Mouse (Mus musculus) heart, adult 18-20 months (tissue): ENCODE measurements around the gene Fgf13. TPM values are rescaled to one million over a fixed set of nuclear protein-coding genes. Genes with fewer than 3 reads are reported as not detected.

Experiments
- DNase-seq, 2 experiments: peaks; one replicate each; pipeline ENCODE4 v3.0.0; 2021 to 2022; ENCODE audit warnings: mixed read lengths in 1 of 2
- long read RNA-seq, 2 experiments: library from polyadenylated mRNA; stranded (forward); transcript quantifications; one replicate each; pipeline ENCODE4 v2.0.0; 2021
- total RNA-seq, 2 experiments: library from RNA; stranded (reverse); gene quantifications; 2 replicates each; pipeline ENCODE4 v1.2.3; 2021

Gene Fgf13
- 100 to 1,000 TPM; 117 to 126 TPM for total RNA-seq
- long read RNA-seq, experiment 1, partial matches to known transcripts = 0 of 6 reads
- long read RNA-seq, experiment 1, other reads (novel, unspliced or antisense) = 6 of 6 reads
- long read RNA-seq, experiment 2, partial matches to known transcripts = 0 of 4 reads
- long read RNA-seq, experiment 2, other reads (novel, unspliced or antisense) = 4 of 4 reads

- DNase-seq = peak; percentile 33 to 34
Observed at GRCm38 (mm10) chrX:59567695-59568431, at the start of gene Fgf13. Gene Fgf13 (minus strand): TSS chrX:59568071.

GRCm38 (mm10) chrX:59606535-59606934 lies 38.7 kb upstream of the Fgf13 start:
- no peak for DNase-seq

- DNase-seq = peak; percentile 16 to 22
Observed at GRCm38 (mm10) chrX:59589050-59589449, 21.2 kb upstream of the Fgf13 start.

GRCm38 (mm10) chrX:59585508-59586186 lies 17.8 kb upstream of the Fgf13 start:
- peak in 1 of 2 experiments; percentile 13 for DNase-seq

GRCm38 (mm10) chrX:59584034-59584433 lies 16.2 kb upstream of the Fgf13 start:
- DNase-seq = no peak

- DNase-seq = peak; percentile 6 to 31
Observed at GRCm38 (mm10) chrX:59566826-59567694, 811 bp downstream of the Fgf13 start.

- DNase-seq = peak in 1 of 2 experiments; percentile 9
Observed at GRCm38 (mm10) chrX:59566017-59566679, 1.7 kb downstream of the Fgf13 start.

- DNase-seq = no peak
Observed at GRCm38 (mm10) chrX:59547931-59548330, 19.9 kb downstream of the Fgf13 start.

GRCm38 (mm10) chrX:59508273-59508672 lies 59.6 kb downstream of the Fgf13 start:
- peak in 1 of 2 experiments; percentile 6 for DNase-seq

GRCm38 (mm10) chrX:59493388-59493787 lies 74.5 kb downstream of the Fgf13 start:
- DNase-seq = no peak

- DNase-seq = no peak
Observed at GRCm38 (mm10) chrX:59485426-59485825, 82.4 kb downstream of the Fgf13 start.

- DNase-seq = no peak
Observed at GRCm38 (mm10) chrX:59402596-59403285, 165.1 kb downstream of the Fgf13 start.

GRCm38 (mm10) chrX:59290916-59291411 lies 276.9 kb downstream of the Fgf13 start:
- DNase-seq = peak in 1 of 2 experiments; percentile 0

- DNase-seq = no peak
Observed at GRCm38 (mm10) chrX:59251576-59251975, 316.3 kb downstream of the Fgf13 start.

- peak in 1 of 2 experiments; percentile 6 for DNase-seq
Observed at GRCm38 (mm10) chrX:59243752-59244151, 324.1 kb downstream of the Fgf13 start.

GRCm38 (mm10) chrX:59243176-59243575 lies 324.7 kb downstream of the Fgf13 start:
- peak; percentile 10 to 28 for DNase-seq

- no peak for DNase-seq
Observed at GRCm38 (mm10) chrX:59241460-59241747, 326.5 kb downstream of the Fgf13 start.

GRCm38 (mm10) chrX:59240683-59241459 lies 327.0 kb downstream of the Fgf13 start:
- DNase-seq = no peak

- DNase-seq = peak; percentile 36 to 62
Observed at GRCm38 (mm10) chrX:59220675-59221074, 347.2 kb downstream of the Fgf13 start.

GRCm38 (mm10) chrX:59201146-59201545 lies 366.7 kb downstream of the Fgf13 start:
- no peak for DNase-seq
